Mouse (Mus musculus): ENCODE measurements around the gene Atp1b4. TPM values are rescaled to one million over a fixed set of nuclear protein-coding genes. Genes with fewer than 3 reads are reported as not detected.
"Not testable (repeated sequence)": the region's sequence is repeated elsewhere in the genome, so short reads cannot be mapped to it uniquely, and the experiment has no call there.

The Atp1b4 gene
- polyA plus RNA-seq, 1 experiment: not detected

GRCm38 (mm10) chrX:38334329-38335279, 18.6 kb downstream of the Atp1b4 start:
- no peaks in the 10 kb centered on the region for H3K4me1 ChIP-seq (replicated peaks; ENCODE audit: control insufficient read depth, insufficient read depth, low read length)
- no peak for TF ChIP-seq POLR2A (IDR thresholded peaks at IDR 0.05; ENCODE audit: control insufficient read depth, extremely low read depth, insufficient read depth, low read length, poor library complexity)
- no peak for TF ChIP-seq CTCF (IDR thresholded peaks at IDR 0.05; ENCODE audit: borderline replicate concordance, control insufficient read depth, extremely low read depth, insufficient read depth, low read length, poor library complexity)
- DNase-seq: peak; percentile 12
- H3K27ac ChIP-seq (ENCODE audit: control insufficient read depth, insufficient read depth, low read length): no peak overlapping the region
- H3K27me3 ChIP-seq (ENCODE audit: control insufficient read depth, insufficient read depth, low read length): no peaks in the 10 kb centered on the region
- no peaks in the 10 kb centered on the region for H3K36me3 ChIP-seq (ENCODE audit: control insufficient read depth, insufficient read depth, low read length)
- 38% methylated on average over 8 of the region's 8 CpGs for WGBS
- H3K4me3 ChIP-seq (ENCODE audit: control insufficient read depth, insufficient read depth, low read length): no peak overlapping the region

GRCm38 (mm10) chrX:38362016-38362415, 46.0 kb downstream of the Atp1b4 start:
- 81% methylated on average over 8 of the region's 8 CpGs for WGBS
- DNase-seq: no peak
- H3K36me3 ChIP-seq (ENCODE audit: control insufficient read depth, insufficient read depth, low read length): no peaks in the 10 kb centered on the region
- no peaks in the 10 kb centered on the region for H3K4me1 ChIP-seq (replicated peaks; ENCODE audit: control insufficient read depth, insufficient read depth, low read length)
- no peak for TF ChIP-seq POLR2A (IDR thresholded peaks at IDR 0.05; ENCODE audit: control insufficient read depth, extremely low read depth, insufficient read depth, low read length, poor library complexity)
- no peak for TF ChIP-seq CTCF (IDR thresholded peaks at IDR 0.05; ENCODE audit: borderline replicate concordance, control insufficient read depth, extremely low read depth, insufficient read depth, low read length, poor library complexity)
- H3K4me3 ChIP-seq (ENCODE audit: control insufficient read depth, insufficient read depth, low read length): no peak overlapping the region
- H3K27me3 ChIP-seq (ENCODE audit: control insufficient read depth, insufficient read depth, low read length): no peaks in the 10 kb centered on the region
- no peak overlapping the region for H3K27ac ChIP-seq (ENCODE audit: control insufficient read depth, insufficient read depth, low read length)

GRCm38 (mm10) chrX:38364621-38365020, 48.6 kb downstream of the Atp1b4 start:
- H3K4me3 ChIP-seq (ENCODE audit: control insufficient read depth, insufficient read depth, low read length); H3K27me3 ChIP-seq (ENCODE audit: control insufficient read depth, insufficient read depth, low read length); H3K4me1 ChIP-seq (replicated peaks; ENCODE audit: control insufficient read depth, insufficient read depth, low read length); H3K27ac ChIP-seq (ENCODE audit: control insufficient read depth, insufficient read depth, low read length); DNase-seq; H3K36me3 ChIP-seq (ENCODE audit: control insufficient read depth, insufficient read depth, low read length): not testable (repeated sequence)
- 81% methylated on average over 1 of the region's 1 CpGs for WGBS

- not testable (repeated sequence) for H3K27ac ChIP-seq (ENCODE audit: control insufficient read depth, insufficient read depth, low read length); H3K27me3 ChIP-seq (ENCODE audit: control insufficient read depth, insufficient read depth, low read length)
- 63% methylated on average over 1 of the region's 1 CpGs for WGBS
These were observed 57.2 kb downstream of the Atp1b4 start for GRCm38 (mm10) chrX:38373169-38373568.

More at GRCm38 (mm10) chrX:38373169-38373568, 57.2 kb downstream of the Atp1b4 start:
- H3K4me3 ChIP-seq (ENCODE audit: control insufficient read depth, insufficient read depth, low read length); H3K4me1 ChIP-seq (replicated peaks; ENCODE audit: control insufficient read depth, insufficient read depth, low read length); DNase-seq; H3K36me3 ChIP-seq (ENCODE audit: control insufficient read depth, insufficient read depth, low read length): not testable (repeated sequence)

Other genes with a start within 250 kb of the Atp1b4 start
- gene Rhox10, start 249.7 kb upstream of the Atp1b4 start, polyA plus RNA-seq (2012; rRNA removed): not detected in 2 replicates
- gene Rhox11, start 231.0 kb upstream of the Atp1b4 start, polyA plus RNA-seq (2012; rRNA removed): not detected in 2 replicates
- gene Rhox12, start 205.3 kb upstream of the Atp1b4 start, polyA plus RNA-seq (2012; rRNA removed): 0.26 TPM in 1 of 2 replicates, not detected in the other
- gene Rhox13, start 195.0 kb upstream of the Atp1b4 start, polyA plus RNA-seq (2012; rRNA removed): not detected in 2 replicates
- 9.1 and 10.4 TPM in 2 replicates for gene Zbtb33, start 126.4 kb upstream of the Atp1b4 start, polyA plus RNA-seq (2012; rRNA removed)
- 1.1 and 1.3 TPM in 2 replicates for gene Tmem255a, start 63.7 kb upstream of the Atp1b4 start, polyA plus RNA-seq (2012; rRNA removed)
- 47.3 and 58.9 TPM in 2 replicates for gene Lamp2, start 140.3 kb downstream of the Atp1b4 start, polyA plus RNA-seq (2012; rRNA removed)